Mouse (Mus musculus) olfactory bulb, adult 2 months (tissue): Measurements from ENCODE around the gene Uhrf1.
"Not testable (repeated sequence)": the region's sequence is repeated elsewhere in the genome, so short reads cannot be mapped to it uniquely, and the experiment has no call there.

ENCODE experiments used
- CTCF ChIP-seq: fragments of 200-500 bp; IDR thresholded peaks from 2 replicates; pipeline ENCODE4 v1.5.1; 2012; ENCODE audit warnings: low read depth, mild to moderate bottlenecking, low read length, moderate library complexity; ENCODE audit not compliant: insufficient read depth
- POLR2A ChIP-seq: fragments of 200-500 bp; IDR thresholded peaks from 2 replicates; pipeline ENCODE4 v1.6.1; 2012; ENCODE audit warnings: mild to moderate bottlenecking, low read depth, low read length, moderate library complexity; ENCODE audit not compliant: insufficient read depth

DNA sequence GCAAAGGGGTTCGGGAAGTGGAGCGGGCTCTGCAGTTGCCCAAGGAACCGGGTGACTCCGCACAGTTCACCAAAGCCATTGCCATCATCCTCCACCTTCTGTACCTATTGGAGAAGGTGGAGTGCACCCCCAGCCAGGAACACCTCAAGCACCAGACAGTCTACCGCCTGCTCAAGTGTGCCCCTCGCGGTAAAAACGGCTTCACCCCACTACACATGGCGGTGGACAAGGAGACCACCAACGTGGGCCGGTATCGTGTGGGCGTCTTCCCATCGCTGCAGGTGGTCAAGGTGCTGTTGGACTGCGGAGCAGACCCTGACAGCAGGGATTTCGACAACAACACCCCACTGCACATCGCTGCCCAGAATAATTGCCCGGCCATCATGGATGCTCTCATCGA is 44.9 kb upstream of the Uhrf1 start:
- not testable (repeated sequence) for TF ChIP-seq CTCF, POLR2A
